Mouse (Mus musculus): ENCODE measurements around the gene Gm13698.
A peak's percentile ranks its signal among the peaks of the same experiment; 100 is the strongest.
"Not testable (repeated sequence)": the region's sequence is repeated elsewhere in the genome, so short reads cannot be mapped to it uniquely, and the experiment has no call there.

Gene Gm13698

GRCm38 (mm10) chr2:83955393-83955792 is at the start of gene Gm13698:
TSS of gene Gm13698 (plus strand) at chr2:83955693.
- not testable (repeated sequence) for DNase-seq (ENCODE audit: low spot score in 2 of 2)

DNA sequence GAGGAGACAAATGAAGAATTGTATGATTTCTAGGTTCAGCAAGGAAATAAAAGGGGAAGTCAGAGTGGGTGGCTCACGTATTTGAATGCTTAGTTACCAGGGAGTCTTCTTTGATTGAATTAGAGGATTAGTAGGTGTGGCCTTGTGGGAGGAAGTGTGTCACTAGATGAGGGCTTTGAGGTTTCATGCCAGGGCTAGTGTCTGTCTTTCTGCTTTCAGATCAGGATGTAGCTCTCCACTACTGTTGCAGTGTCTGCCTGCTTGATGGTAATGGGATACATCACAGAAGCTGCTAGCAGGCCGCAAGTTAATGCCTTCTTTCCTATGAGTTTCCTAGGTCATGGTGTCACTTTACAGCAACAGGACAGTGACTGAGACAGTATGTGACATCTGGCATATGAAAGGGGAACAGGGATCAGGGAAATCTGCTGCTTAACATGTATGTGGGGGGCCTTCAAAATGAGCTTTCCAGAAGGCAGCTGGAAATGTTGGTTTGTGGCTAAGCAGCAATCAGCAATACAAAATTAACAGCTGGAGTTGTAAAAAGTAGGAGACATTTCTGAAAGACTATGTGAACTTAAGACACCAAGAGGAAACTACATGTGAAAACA is 25.9 kb upstream of the Gm13698 start:
- no peak for DNase-seq (ENCODE audit: low spot score in 2 of 2)

GRCm38 (mm10) chr2:83940931-83941361 is 14.5 kb upstream of the Gm13698 start, which contains the start of gene Zswim2:
TSS of gene Zswim2 (minus strand) at chr2:83941228.
- peak in 1 of 2 experiments; percentile 7 for DNase-seq (ENCODE audit: low spot score in 2 of 2)

GRCm38 (mm10) chr2:83941378-83941777 is 14.1 kb upstream of the Gm13698 start:
- no peak for DNase-seq (ENCODE audit: low spot score in 2 of 2)

DNA sequence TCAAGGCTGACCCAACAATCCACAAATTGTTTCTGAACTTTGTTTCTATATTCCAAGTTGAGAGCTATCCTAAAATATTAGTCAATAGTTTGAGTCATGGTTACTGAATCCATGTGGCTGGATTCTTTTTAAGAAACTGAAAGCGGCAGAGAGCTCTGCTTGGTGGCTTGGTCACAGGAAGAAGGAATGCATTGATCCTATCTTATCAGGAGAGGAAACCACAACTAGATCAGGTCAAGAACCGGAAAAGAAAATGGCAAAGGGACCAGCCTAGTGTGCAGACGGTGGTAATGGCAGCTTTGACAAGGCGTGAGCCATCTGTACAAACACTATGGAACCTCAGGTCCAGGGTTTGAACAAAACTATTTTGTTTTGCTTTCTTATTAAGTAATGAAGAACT is 13.7 kb upstream of the Gm13698 start:
- DNase-seq (ENCODE audit: low spot score in 2 of 2): no peak

GRCm38 (mm10) chr2:83961203-83961602 is 5.7 kb downstream of the Gm13698 start, which contains the start of gene Gm13693:
TSS of gene Gm13693 (plus strand) at chr2:83961503.
- not testable (repeated sequence) for DNase-seq (ENCODE audit: low spot score in 2 of 2)

- DNase-seq (ENCODE audit: low spot score in 2 of 2): not testable (repeated sequence)
Observed at GRCm38 (mm10) chr2:83967013-83967412, 11.5 kb downstream of the Gm13698 start, which contains the start of gene Gm13695. TSS of gene Gm13695 (plus strand) at chr2:83967313.

GRCm38 (mm10) chr2:83972823-83973222 is 17.3 kb downstream of the Gm13698 start, which contains the start of gene Gm13696:
TSS of gene Gm13696 (plus strand) at chr2:83973123.
- not testable (repeated sequence) for DNase-seq (ENCODE audit: low spot score in 2 of 2)

DNA sequence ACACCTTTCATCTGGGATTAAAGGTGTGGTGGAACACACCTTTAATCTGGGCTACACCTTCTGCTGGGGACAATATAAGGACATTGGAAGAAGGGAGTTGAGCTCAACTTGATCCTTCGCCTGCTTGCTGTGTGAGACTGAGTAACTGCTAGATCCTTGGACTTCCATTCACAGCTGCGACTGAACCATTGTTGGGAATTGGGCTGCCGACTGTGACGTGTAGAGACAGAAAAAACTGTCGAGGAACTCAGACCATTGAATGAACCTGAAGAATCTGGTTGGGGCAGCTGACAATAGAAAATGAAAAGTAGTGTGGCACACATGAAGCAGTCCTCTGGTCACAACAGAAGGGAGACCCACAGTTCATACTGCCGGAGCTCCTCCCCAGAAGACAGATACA is 23.1 kb downstream of the Gm13698 start, which contains the start of gene Gm13694:
TSS of gene Gm13694 (plus strand) at position 301 of the 400 bp plus-strand sequence.
- not testable (repeated sequence) for DNase-seq (ENCODE audit: low spot score in 2 of 2)

GRCm38 (mm10) chr2:83984443-83984842 is 28.9 kb downstream of the Gm13698 start, which contains the start of gene Gm13697:
TSS of gene Gm13697 (plus strand) at chr2:83984743.
- not testable (repeated sequence) for DNase-seq (ENCODE audit: low spot score in 2 of 2)

DNA sequence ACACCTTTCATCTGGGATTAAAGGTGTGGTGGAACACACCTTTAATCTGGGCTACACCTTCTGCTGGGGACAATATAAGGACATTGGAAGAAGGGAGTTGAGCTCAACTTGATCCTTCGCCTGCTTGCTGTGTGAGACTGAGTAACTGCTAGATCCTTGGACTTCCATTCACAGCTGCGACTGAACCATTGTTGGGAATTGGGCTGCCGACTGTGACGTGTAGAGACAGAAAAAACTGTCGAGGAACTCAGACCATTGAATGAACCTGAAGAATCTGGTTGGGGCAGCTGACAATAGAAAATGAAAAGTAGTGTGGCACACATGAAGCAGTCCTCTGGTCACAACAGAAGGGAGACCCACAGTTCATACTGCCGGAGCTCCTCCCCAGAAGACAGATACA is 34.8 kb downstream of the Gm13698 start, which contains the start of gene Gm13691:
TSS of gene Gm13691 (plus strand) at position 301 of the 400 bp plus-strand sequence.
- DNase-seq (ENCODE audit: low spot score in 2 of 2): not testable (repeated sequence)

GRCm38 (mm10) chr2:83993639-83994255 is 38.3 kb downstream of the Gm13698 start:
- DNase-seq (ENCODE audit: low spot score in 2 of 2): peak; percentile 50 to 62

GRCm38 (mm10) chr2:83994526-83994925 is 39.0 kb downstream of the Gm13698 start:
- DNase-seq (ENCODE audit: low spot score in 2 of 2): peak in 1 of 2 experiments; percentile 51
